Mouse (Mus musculus) stomach, embryonic 14.5 days (tissue): ENCODE data around the gene Met. TPM values are rescaled to one million over a fixed set of nuclear protein-coding genes. Genes with fewer than 3 reads are reported as not detected.
A peak's percentile ranks its signal among the peaks of the same experiment; 100 is the strongest.

Experiments
- ATAC-seq: fragments of 200-750 bp; cut with Nextera tagmentation; 2 replicates; pipeline ENCODE4 v1.8.0; 2017; ENCODE audit warnings: low read depth, moderate TSS enrichment; ENCODE audit not compliant: insufficient number of reproducible peaks, insufficient read depth, low FRiP score
- H3K27ac ChIP-seq: fragments of 300-500 bp; sonication (generic); 2 replicates; pipeline ENCODE4 v1.5.1; 2014; ENCODE audit warnings: mild to moderate bottlenecking, low read length, moderate library complexity, mixed read lengths
- H3K27me3 ChIP-seq: fragments of 300-500 bp; sonication (generic); 2 replicates; pipeline ENCODE4 v1.6.1; 2014; ENCODE audit warnings: low read length, control low read depth, mixed read lengths; ENCODE audit not compliant: control insufficient read depth, insufficient read depth
- H3K36me3 ChIP-seq: fragments of 300-500 bp; sonication (generic); 2 replicates; pipeline ENCODE4 v1.6.1; 2014; ENCODE audit warnings: mild to moderate bottlenecking, control low read depth, low read length, moderate library complexity, mixed read lengths; ENCODE audit not compliant: control insufficient read depth, insufficient read depth
- H3K4me1 ChIP-seq: fragments of 300-500 bp; sonication (generic); 2 replicates; pipeline ENCODE4 v1.6.1; 2014; ENCODE audit warnings: low read length, control low read depth, mixed read lengths; ENCODE audit not compliant: control insufficient read depth, insufficient read depth
- H3K4me2 ChIP-seq: fragments of 300-500 bp; sonication (generic); replicated peaks from 2 replicates; pipeline ENCODE4 v1.6.1; 2014; ENCODE audit warnings: low read depth, low read length, control low read depth
- H3K4me3 ChIP-seq: fragments of 300-500 bp; sonication (generic); 2 replicates; pipeline ENCODE4 v1.5.1; 2014; ENCODE audit warnings: low read depth, low read length, control low read depth
- H3K9ac ChIP-seq: fragments of 300-500 bp; sonication (generic); replicated peaks from 2 replicates; pipeline ENCODE4 v1.6.1; 2014; ENCODE audit warnings: low read depth, mild to moderate bottlenecking, control low read depth, low read length, moderate library complexity, mixed read lengths
- H3K9me3 ChIP-seq: fragments of 300-500 bp; sonication (generic); 2 replicates; pipeline ENCODE4 v1.6.1; 2016; ENCODE audit warnings: low read depth, low read length, control low read depth; ENCODE audit not compliant: control insufficient read depth
- WGBS: fragments of 180-500 bp; shearing (Covaris S2); extraction: QIAGEN DNeasy Blood & Tissue Kit; methylation state at CpG from one replicate; pipeline ENCODE4 v1.1.7; 2014; 5-methylcytosine and 5-hydroxymethylcytosine counted together
- polyA plus RNA-seq: library from polyadenylated mRNA; unstranded; fragments of >200 nt; fragmentation: Nextera tagmentation; extraction: Ambion mirVana; gene quantifications from 2 replicates; pipeline ENCODE4 v1.2.1, GENCODE M21; 2014

The Met gene
- polyA plus RNA-seq, 1 experiment from 2014 or later, result 15.8 TPM

DNA sequence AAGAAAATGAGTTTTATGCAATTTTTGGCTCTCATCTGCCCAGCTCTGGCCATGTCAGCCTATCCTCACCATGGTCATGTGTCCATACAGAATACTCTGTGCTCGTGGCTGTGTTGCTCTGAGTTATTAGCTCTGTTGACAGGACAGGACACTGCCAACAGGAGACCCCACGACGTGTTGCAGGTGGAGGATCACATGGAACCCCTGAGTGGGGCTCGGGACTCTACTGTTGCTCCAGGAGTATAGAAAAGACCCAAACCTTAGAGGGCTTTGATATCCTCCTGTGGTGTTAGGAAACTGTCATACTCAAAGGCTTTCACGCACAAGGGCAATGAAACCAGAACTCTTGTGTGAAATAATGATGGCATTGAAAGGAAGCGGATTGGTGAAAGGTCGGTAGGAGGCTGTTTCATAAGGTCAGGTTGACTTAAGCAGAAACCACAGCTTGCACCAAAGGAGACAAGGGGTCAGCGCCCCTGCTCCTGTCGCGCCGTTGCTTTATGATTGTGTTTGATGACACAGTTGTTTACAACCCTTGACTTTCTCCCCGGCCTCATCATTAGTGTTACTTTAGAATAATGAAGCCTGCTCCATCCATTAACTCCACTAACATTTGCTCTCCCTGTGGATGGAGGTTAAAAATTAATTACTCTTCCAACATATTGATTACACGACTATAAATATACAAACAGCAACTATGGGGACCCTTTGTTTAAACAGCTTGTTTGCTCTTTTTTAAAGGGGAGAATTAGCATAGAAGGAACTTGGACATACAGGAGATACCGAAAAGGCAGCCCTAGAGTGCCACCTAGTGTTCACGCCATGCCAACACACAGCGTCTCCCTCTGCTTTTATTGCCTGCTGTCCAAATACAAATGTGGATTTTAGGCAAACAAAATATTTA is 125.7 kb downstream of the Met start:
- H3K4me1 ChIP-seq, result no peaks in the 10 kb centered on the region
- H3K4me2 ChIP-seq, result peak overlapping the region; percentile 26; the same call in 1 of the 2 replicates
- 19% methylated on average over 16 of the region's 16 CpGs for WGBS
- H3K4me3 ChIP-seq, result no peak overlapping the region
- no peak overlapping the region for H3K27ac ChIP-seq
- H3K9me3 ChIP-seq, result peaks cover 3% of the 10 kb centered on the region; the same call in 1 of the 2 replicates
- no peak overlapping the region for H3K9ac ChIP-seq
- no peaks in the 10 kb centered on the region for H3K36me3 ChIP-seq
- no peaks in the 10 kb centered on the region for H3K27me3 ChIP-seq
- peak; percentile 67; the same call in 1 of the 2 replicates for ATAC-seq

DNA sequence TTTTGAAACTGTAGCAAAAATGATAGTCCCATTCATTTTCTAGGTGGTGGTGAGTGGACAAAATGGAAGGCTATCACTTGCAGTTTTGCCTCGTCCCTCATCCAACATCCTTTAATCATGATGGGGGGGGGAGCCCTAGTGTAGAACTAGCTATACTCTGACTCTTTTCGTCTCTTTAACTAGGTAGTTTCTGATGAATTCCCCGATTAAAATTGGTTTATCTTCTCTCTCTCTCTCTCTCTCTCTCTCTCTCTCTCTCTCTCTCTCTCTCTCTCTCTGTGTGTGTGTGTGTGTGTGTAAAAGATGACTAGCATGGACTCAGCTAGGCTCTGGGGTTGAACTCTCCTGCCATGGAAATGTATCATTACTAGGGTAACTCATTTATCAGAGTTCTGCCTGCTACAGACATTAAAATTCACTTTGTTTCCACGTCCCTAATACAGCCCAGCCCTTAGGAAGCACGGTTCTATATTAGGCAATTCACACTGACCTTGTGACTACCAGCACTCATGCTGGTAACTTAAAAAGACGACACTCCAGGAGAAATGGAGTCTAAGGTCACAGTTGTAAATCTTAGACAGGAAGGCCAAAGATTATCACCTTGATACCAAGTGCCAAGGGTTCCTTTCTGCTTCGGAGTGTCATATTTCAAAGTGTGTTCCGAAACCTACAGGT is 126.5 kb downstream of the Met start:
- H3K9ac ChIP-seq, result no peak overlapping the region
- H3K27me3 ChIP-seq, result no peaks in the 10 kb centered on the region
- WGBS, result 30% methylated on average over 8 of the region's 8 CpGs
- H3K4me1 ChIP-seq, result no peaks in the 10 kb centered on the region
- no peak overlapping the region for H3K4me3 ChIP-seq
- H3K4me2 ChIP-seq, result no peak overlapping the region
- H3K27ac ChIP-seq, result no peak overlapping the region
- no peaks in the 10 kb centered on the region for H3K36me3 ChIP-seq
- H3K9me3 ChIP-seq, result peaks cover 3% of the 10 kb centered on the region; the same call in 1 of the 2 replicates
- no peak for ATAC-seq

DNA sequence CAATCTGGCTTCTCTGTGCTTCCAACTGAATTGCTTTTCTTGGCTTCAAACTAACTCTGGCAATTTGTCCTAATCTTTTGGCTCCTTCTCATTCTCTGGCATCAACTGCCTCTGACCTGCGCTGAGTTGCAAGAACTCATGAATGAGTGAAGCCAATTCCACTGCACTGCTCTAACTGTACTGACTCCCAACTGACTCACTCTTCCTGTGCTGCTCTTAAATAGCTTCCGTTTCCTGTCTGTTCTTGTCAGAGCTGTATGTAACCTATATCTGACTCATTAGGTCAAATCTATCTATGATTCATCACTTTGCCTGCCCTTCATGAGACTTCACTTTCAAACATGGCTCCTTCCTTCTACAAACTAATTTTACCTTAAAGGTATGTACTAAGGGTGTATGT is 130.4 kb downstream of the Met start:
- ATAC-seq, result no peak
- WGBS, result 96% methylated on average over 2 of the region's 2 CpGs

DNA sequence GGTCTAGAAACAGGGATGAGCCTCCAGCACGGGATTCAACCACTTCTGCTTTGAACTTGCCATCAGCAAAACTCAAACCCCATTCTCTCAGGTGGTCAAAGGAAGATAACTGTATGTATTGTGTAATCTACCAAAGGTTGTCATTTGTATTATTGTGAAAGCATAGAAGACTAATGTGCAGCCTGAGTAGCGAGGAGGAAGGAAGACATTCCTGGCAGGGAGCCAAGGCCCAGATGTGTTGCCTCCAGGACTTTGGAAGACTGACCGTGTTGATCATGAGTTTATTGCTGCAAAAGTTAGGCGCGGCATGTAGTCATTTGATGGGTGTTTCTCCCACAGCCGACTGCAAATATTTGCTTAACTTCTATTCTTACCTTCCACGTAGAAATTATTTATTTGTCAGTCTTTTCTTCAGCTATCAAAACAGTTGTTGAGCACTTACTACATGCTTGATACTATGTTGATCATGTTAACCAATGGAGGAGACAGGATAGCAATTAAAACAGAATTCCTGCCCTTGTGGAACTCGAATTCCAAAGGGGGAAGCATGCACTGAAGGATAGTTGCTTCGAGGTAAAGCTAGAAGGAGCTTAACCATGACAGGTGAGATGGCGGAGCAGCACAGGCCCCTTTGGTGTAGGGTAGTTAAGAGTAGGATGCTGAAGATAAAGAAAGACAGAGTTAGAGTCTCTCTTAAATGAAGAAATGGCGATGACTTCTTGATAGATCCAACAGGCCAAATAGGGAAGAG is 132.3 kb downstream of the Met start:
- Histone ChIP-seq H3K4me2 (no peak overlapping the region), H3K9me3 (peaks cover 3% of the 10 kb centered on the region; the same call in 1 of the 2 replicates), H3K36me3 (no peaks in the 10 kb centered on the region), H3K9ac (no peak overlapping the region), H3K4me1 (no peaks in the 10 kb centered on the region), H3K4me3 (no peak overlapping the region), H3K27ac (no peak overlapping the region), H3K27me3 (no peaks in the 10 kb centered on the region)
- 51% methylated on average over 11 of the region's 11 CpGs for WGBS
- ATAC-seq, result no peak

More for the DNA sequence above, 130.4 kb downstream of the Met start:
- Histone ChIP-seq H3K9ac (no peak overlapping the region), H3K4me1 (no peaks in the 10 kb centered on the region), H3K27ac (no peak overlapping the region), H3K36me3 (no peaks in the 10 kb centered on the region), H3K4me3 (no peak overlapping the region), H3K27me3 (no peaks in the 10 kb centered on the region), H3K9me3 (peaks cover 3% of the 10 kb centered on the region; the same call in 1 of the 2 replicates), H3K4me2 (no peak overlapping the region)

DNA sequence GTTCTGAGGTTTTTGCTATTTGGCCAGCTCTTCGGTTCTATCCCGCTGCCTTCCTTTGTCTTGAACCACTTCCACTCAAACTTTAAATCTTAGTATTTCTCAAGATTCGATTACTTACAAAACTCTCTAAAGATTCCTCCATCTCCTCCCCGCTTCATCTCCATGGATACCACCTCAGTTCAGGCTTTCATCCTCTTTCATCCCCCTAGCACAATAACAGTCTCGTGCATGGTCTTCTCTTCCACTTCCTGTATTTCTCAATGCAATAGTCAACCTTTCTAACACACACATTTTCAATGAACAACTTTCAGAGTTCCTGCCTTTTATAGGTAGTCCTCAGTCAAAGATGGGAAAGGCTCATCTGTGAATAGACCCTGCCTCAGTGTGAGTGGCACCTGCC is 135.8 kb downstream of the Met start:
- no peak for ATAC-seq
- no peaks in the 10 kb centered on the region for H3K4me1 ChIP-seq
- H3K36me3 ChIP-seq, result no peaks in the 10 kb centered on the region
- 87% methylated on average over 5 of the region's 5 CpGs for WGBS
- H3K4me3 ChIP-seq, result no peak overlapping the region
- H3K27ac ChIP-seq, result no peak overlapping the region
- no peak overlapping the region for H3K9ac ChIP-seq
- H3K27me3 ChIP-seq, result no peaks in the 10 kb centered on the region
- no peaks in the 10 kb centered on the region for H3K9me3 ChIP-seq
- no peak overlapping the region for H3K4me2 ChIP-seq

DNA sequence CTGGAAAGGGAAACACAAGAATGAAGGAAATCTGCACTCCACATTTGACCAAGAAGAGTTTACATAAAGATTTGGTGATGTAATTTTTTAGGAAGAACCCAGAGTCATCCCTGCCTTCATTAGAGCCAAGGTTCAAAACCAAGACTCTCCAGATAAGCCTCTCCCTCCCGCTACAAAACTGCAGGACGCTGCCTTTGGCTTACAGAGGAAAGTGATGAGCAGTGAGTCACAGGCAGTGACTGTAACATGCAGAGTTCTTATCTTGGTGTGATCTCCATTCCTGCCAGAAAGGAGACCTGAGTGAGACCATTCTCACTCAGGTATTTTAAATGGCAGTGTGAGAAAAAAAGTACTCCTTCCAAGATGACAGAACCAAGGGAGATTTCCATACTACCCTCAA is 137.9 kb downstream of the Met start:
- Histone ChIP-seq H3K9me3 (no peaks in the 10 kb centered on the region), H3K36me3 (no peaks in the 10 kb centered on the region), H3K4me3 (no peak overlapping the region), H3K4me1 (no peaks in the 10 kb centered on the region), H3K27me3 (no peaks in the 10 kb centered on the region), H3K4me2 (no peak overlapping the region), H3K9ac (no peak overlapping the region), H3K27ac (no peak overlapping the region)
- WGBS, result 39% methylated on average over 2 of the region's 2 CpGs
- ATAC-seq, result no peak

DNA sequence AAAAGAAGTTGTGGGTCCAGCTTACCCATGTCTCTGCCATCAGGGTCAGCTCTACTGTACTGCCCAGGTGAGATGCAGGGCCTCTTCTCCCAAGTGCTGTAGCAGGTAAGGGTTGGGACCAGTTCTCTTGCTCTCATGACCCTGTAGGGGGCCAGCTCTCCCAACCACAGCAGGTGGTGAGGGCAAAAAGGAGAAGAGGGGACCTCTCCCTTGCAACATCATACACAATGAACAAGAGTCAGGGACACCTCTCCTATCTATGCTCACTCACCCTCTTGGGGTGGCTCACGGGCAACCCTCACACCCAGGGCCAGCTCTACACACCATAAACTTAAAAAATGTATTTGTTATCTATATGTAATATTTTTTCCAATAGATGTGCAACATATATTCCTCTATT is 143.3 kb downstream of the Met start:
- Histone ChIP-seq H3K9ac (no peak overlapping the region), H3K4me2 (no peak overlapping the region), H3K4me3 (no peak overlapping the region), H3K36me3 (no peaks in the 10 kb centered on the region), H3K4me1 (no peaks in the 10 kb centered on the region), H3K9me3 (no peaks in the 10 kb centered on the region), H3K27me3 (no peaks in the 10 kb centered on the region), H3K27ac (no peak overlapping the region)
- WGBS, result 76% methylated on average over 1 of the region's 1 CpGs
- no peak for ATAC-seq

DNA sequence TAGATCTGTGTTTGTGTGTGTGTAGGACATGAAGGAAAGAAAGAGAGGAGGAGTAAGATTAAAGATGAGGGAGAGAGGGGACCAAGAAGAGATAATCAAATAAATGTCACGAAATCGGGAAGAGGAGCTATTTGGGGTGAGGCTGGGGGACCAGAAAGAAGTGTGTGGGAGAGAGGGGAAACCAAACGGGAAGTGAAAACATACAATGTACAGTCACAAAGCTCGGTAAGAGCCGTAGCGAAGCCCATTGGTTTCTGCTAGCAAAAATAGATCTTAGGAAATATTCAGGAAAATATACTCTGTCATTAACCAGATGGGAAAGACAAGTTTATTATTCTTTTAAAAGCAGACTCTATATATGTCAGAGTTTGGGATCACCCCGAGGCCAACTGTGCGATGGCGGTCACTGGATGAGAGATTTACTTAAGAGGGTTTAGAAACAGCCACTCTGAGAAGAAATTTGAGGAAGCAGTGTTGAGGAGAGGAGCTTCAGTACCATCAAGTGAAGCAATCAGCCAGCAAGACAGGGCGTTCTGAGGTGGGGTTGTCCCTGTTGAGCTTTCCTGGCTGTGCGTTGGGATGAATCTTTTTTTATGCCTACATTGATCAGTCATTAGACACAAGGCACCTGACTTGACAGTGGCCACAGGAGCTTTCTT is 147.9 kb downstream of the Met start:
- Histone ChIP-seq H3K27ac (no peak overlapping the region), H3K9me3 (no peaks in the 10 kb centered on the region), H3K4me3 (no peak overlapping the region), H3K27me3 (no peaks in the 10 kb centered on the region), H3K4me2 (no peak overlapping the region), H3K4me1 (no peaks in the 10 kb centered on the region), H3K36me3 (no peaks in the 10 kb centered on the region), H3K9ac (no peak overlapping the region)
- no peak for ATAC-seq
- WGBS, result 81% methylated on average over 11 of the region's 11 CpGs
